ENCODE assay signal across 17 mouse cellular contexts in the genomic region with DNA sequence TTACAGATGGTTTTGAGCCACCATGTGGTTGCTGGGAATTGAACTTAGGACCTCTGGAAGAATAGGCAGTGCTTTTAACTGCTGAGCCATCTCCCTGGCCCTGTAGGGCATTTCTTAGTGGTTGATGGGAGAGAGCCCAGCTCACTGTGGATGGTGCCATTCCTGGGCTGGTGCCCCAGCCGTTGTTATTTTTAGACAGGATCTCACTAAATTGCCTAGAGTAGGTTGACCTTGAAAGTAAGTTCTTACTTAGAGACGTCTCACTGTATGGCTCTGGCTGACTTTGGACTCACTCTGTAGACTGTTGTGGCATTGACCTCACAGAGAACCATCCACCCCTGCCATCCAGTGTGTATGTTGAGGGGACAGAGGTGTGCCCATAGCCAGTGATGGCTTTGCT. TPM values are rescaled to one million over a fixed set of nuclear protein-coding genes. Genes with fewer than 3 reads are reported as not detected.
DNase-seq lines count a peak whose midpoint lies in the region; ATAC-seq and TF ChIP-seq lines count a peak whose summit lies in the region.
"Had no signal": no experiment of that assay in that cellular context is flagged by ENCODE, and none has a peak within 500 bp of the region (broad histone marks: within the 10 kb centered on the region; RNA-seq: fewer than 3 reads in every experiment).

No protein-coding gene starts in this region.

- no peaks in the 10 kb centered on the region for H3K27me3 ChIP-seq in heart, embryonic 15.5 days
- no peaks in the 10 kb centered on the region for H3K27me3 ChIP-seq in kidney, embryonic 14.5 days (ENCODE audit: control insufficient read depth, insufficient read depth, low read length)
- H3K27me3 ChIP-seq: neural tube, embryonic 12.5 days; Patski had no signal

- TF ChIP-seq CTCF in left cerebral cortex, adult 2 months (IDR thresholded peaks at IDR 0.05): no peak

- H3K4me1 ChIP-seq in heart, embryonic 15.5 days (replicated peaks): peaks cover 10% of the 10 kb centered on the region
- H3K4me1 ChIP-seq in kidney, embryonic 14.5 days (ENCODE audit: control insufficient read depth, insufficient read depth, low read length): no peaks in the 10 kb centered on the region

- H3K4me3 ChIP-seq in left cerebral cortex, adult 2 months: no peak overlapping the region
- no peak overlapping the region for H3K4me3 ChIP-seq in heart, embryonic 15.5 days
- no peak overlapping the region for H3K4me3 ChIP-seq in kidney, embryonic 14.5 days (ENCODE audit: low read length)
- H3K4me3 ChIP-seq: midbrain, embryonic 10.5 days; neural tube, embryonic 12.5 days had no signal

- 40% methylated on average over 2 of the region's 2 CpGs for WGBS in heart, embryonic 15.5 days
- 86% methylated on average over 2 of the region's 2 CpGs for WGBS in kidney, embryonic 14.5 days

- H3K9me3 ChIP-seq in heart, embryonic 15.5 days (replicated peaks): no peaks in the 10 kb centered on the region
- no peaks in the 10 kb centered on the region for H3K9me3 ChIP-seq in kidney, embryonic 14.5 days (ENCODE audit: control insufficient read depth, low read length)
- H3K9me3 ChIP-seq: midbrain, embryonic 10.5 days; neural tube, embryonic 12.5 days had no signal

- intact Hi-C loops in left cerebral cortex, adult 2 months (cut with DNase I): loop anchor here (5.0 kb wide), 1 partner anchor 129 kb away; no protein-coding TSS in a partner anchor
- intact Hi-C loops in left cerebral cortex, postnatal 25 days (cut with DNase I): loop anchor here (5.0 kb wide), 1 partner anchor 129 kb away; no protein-coding TSS in a partner anchor

- H3K27ac ChIP-seq in left cerebral cortex, adult 2 months: peak overlapping the region; percentile 1; the same call in 1 of the 2 replicates
- H3K27ac ChIP-seq in heart, embryonic 15.5 days: peak overlapping the region; percentile 32
- no peak overlapping the region for H3K27ac ChIP-seq in kidney, embryonic 14.5 days (ENCODE audit: low read depth, low read length)
- H3K27ac ChIP-seq: midbrain, embryonic 10.5 days; neural tube, embryonic 12.5 days had no signal

- peaks cover 34% of the 10 kb centered on the region for H3K36me3 ChIP-seq in heart, embryonic 15.5 days
- H3K36me3 ChIP-seq in kidney, embryonic 14.5 days (ENCODE audit: control insufficient read depth, insufficient read depth, low read length): peaks cover 33% of the 10 kb centered on the region

- ATAC-seq in heart, embryonic 15.5 days (replicated peaks; ENCODE audit: insufficient number of reproducible peaks, insufficient read depth, low FRiP score, low read depth): peak; percentile 67
- ATAC-seq in kidney, embryonic 14.5 days (ENCODE audit: low FRiP score, low TSS enrichment): no peak
- ATAC-seq: activated CD4-positive, CD25-positive, alpha-beta regulatory T cell, adult 4 months; forebrain, embryonic 16.5 days; Patski had no signal

- H3K4me2 ChIP-seq in heart, embryonic 15.5 days: no peak overlapping the region
- no peak overlapping the region for H3K4me2 ChIP-seq in kidney, embryonic 14.5 days (replicated peaks; ENCODE audit: low read depth, low read length)
- H3K4me2 ChIP-seq: neural tube, embryonic 12.5 days had no signal

- DNase-seq in left cerebral cortex, adult 2 months (ENCODE audit: extremely low spot score in 1 of 2, low spot score in 2 of 2): no peak
- DNase-seq in left cerebral cortex, postnatal 25 days (ENCODE audit: low spot score in 2 of 2): no peak
- DNase-seq in fibroblast of lung, adult 2 months (ENCODE audit: low read depth): peak; percentile 20
- no peak for DNase-seq in gastrocnemius, postnatal 10 days
- no peak for DNase-seq in thymus, postnatal 10 days (ENCODE audit: low spot score in 2 of 2)
- DNase-seq: cerebellum, adult 9-10 months; kidney, adult 18-20 months; kidney, postnatal 25 days; right cerebral cortex, postnatal 25 days had no signal

- no peak overlapping the region for H3K9ac ChIP-seq in heart, embryonic 15.5 days
- H3K9ac ChIP-seq in kidney, embryonic 14.5 days (ENCODE audit: low read depth, low read length): no peak overlapping the region
- H3K9ac ChIP-seq: neural tube, embryonic 12.5 days had no signal

RNA-seq across cellular contexts. Expression of a gene that starts 0.8 kb away (rescaled TPM):
- 1 to 10 TPM; 4.3 to 5.5 TPM for total RNA-seq in left cerebral cortex, adult 2 months (2021)
- 1 to 10 TPM; 5.9 to 8.1 TPM for total RNA-seq in left cerebral cortex, postnatal 25 days (2021)
- polyA plus RNA-seq in heart, embryonic 15.5 days (2015; fragmentation: Nextera tagmentation; extraction: Ambion mirVana): 15.9 and 18.1 TPM in 2 replicates
- polyA plus RNA-seq in kidney, embryonic 14.5 days (2014; fragmentation: Nextera tagmentation; extraction: Ambion mirVana): 3.0 and 3.6 TPM in 2 replicates
- 100 to 1,000 TPM in 1 of 2 experiments, 10 to 100 TPM in 1; 31.4 to 178 TPM for total RNA-seq in gastrocnemius, postnatal 10 days (2021)
- total RNA-seq: hematopoietic stem cell, adult 5-6 weeks had no signal
- polyA plus RNA-seq: activated CD4-positive, CD25-positive, alpha-beta regulatory T cell, adult 4 months had no signal

RNA-seq across cellular contexts. Expression of a gene that starts 28.4 kb away (rescaled TPM):
- total RNA-seq in left cerebral cortex, adult 2 months (2021): 10 to 100 TPM; 55.2 to 56.9 TPM
- total RNA-seq in left cerebral cortex, postnatal 25 days (2021): 10 to 100 TPM; 55.9 to 60.1 TPM
- polyA plus RNA-seq in heart, embryonic 15.5 days (2015; fragmentation: Nextera tagmentation; extraction: Ambion mirVana): 17.3 and 31.6 TPM in 2 replicates
- 9.9 and 12.2 TPM in 2 replicates for polyA plus RNA-seq in kidney, embryonic 14.5 days (2014; fragmentation: Nextera tagmentation; extraction: Ambion mirVana)
- 1 to 10 TPM; 5.1 to 6.8 TPM for total RNA-seq in gastrocnemius, postnatal 10 days (2021)
- polyA plus RNA-seq: Patski had no signal

Comparison
In these comparisons a context has a peak if more than half of its experiments do, and no peak if none do; other contexts are left out.
1. RNA of a gene that starts 28.4 kb away (total RNA-seq): 55.9 to 60.1 TPM in left cerebral cortex, postnatal 25 days and 55.2 to 56.9 TPM in left cerebral cortex, adult 2 months; 5.1 to 6.8 TPM in gastrocnemius, postnatal 10 days; every median in the first group is over 4 times any median in the second.